Mouse (Mus musculus): ENCODE results near the gene Gpam.

DNA sequence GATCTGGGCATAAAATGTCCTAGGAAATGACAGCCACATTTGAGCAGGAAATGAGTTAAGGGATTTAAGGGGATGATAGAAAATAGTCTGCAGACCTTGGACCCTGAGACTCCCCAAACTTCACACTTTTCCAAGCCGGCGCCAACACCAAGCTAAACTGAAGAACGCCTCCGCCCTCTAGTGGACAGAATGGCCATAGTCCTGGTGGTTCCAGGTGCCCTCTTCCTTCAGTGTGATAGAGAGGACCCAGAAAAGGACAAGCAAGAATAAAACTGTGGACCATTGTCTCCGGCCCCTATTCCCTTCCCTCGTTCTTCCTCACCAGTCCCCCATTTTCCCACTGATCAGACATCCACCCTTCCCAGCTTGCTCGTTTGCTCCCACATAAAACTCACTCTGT lies 66.1 kb downstream of the Gpam start:
- TF ChIP-seq EP300 (IDR thresholded peaks at IDR 0.05; ENCODE audit: insufficient read depth, low read depth, low read length) = no peak
- TF ChIP-seq CTCF (IDR thresholded peaks at IDR 0.05) = peak; percentile 89
- TF ChIP-seq POLR2A (IDR thresholded peaks at IDR 0.05; ENCODE audit: insufficient read depth, low read depth, low read length) = no peak

All from heart, adult 2 months (tissue).